Mouse (Mus musculus): ENCODE measurements around the gene Kif26a.

DNA sequence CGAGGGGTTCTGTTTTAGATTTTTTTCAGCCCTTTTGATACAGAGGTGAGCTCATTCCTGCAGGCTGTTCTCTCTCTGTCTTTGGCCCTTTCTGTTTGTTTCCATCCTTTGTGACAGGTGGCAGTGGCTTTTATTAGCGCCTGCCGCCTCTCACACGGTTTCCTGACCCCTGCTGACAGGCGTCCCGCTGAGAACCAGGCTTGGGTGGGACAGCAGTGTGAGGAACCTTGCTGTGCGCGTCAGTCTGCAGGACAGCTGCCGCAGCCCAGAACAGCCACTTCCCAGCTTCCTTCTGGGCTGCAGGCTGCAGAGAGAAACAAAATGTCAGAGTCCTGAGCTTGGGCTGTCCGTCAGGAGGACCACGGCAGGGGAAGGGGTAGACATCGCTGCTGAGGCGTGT, 49.0 kb downstream of the Kif26a start:
- no peak for TF ChIP-seq TAL1 (IDR thresholded peaks at IDR 0.05; ENCODE audit: low read length)
- TF ChIP-seq GATA1 (IDR thresholded peaks at IDR 0.05; ENCODE audit: low read length): no peak

All from erythroblast, embryonic 14.5 days (primary cell).